Mouse (Mus musculus) liver, embryonic 14.5 days (tissue): ENCODE measurements around the gene Timm44. TPM values are rescaled to one million over a fixed set of nuclear protein-coding genes. Genes with fewer than 3 reads are reported as not detected.
A peak's percentile ranks its signal among the peaks of the same experiment; 100 is the strongest.

Experiments used
- ATAC-seq: fragments of 200-750 bp; cut with Nextera tagmentation; 2 replicates; pipeline ENCODE4 v1.8.0; 2017; ENCODE audit warnings: moderate number of reproducible peaks, mild to moderate bottlenecking, moderate library complexity; ENCODE audit not compliant: insufficient read depth
- DNase-seq, 3 experiments: peaks; one replicate each; pipeline ENCODE4 v3.0.0-alpha.2; 2012 to 2013; ENCODE audit warnings: low read depth in 3 of 3, low spot score in 3 of 3
- H3K27ac ChIP-seq: fragments of 300-500 bp; sonication (generic); 2 replicates; pipeline ENCODE4 v1.5.1; 2014; ENCODE audit warnings: moderate library complexity, mild to moderate bottlenecking, control low read depth, inconsistent platforms
- H3K27me3 ChIP-seq: fragments of 300-500 bp; sonication (generic); 2 replicates; pipeline ENCODE4 v1.6.1; 2014; ENCODE audit warnings: mild to moderate bottlenecking, low read length, moderate library complexity; ENCODE audit not compliant: control insufficient read depth, insufficient read depth
- H3K36me3 ChIP-seq: fragments of 300-500 bp; sonication (generic); replicated peaks from 2 replicates; pipeline ENCODE4 v1.6.1; 2014; ENCODE audit warnings: low read depth; ENCODE audit not compliant: control insufficient read depth, insufficient read depth
- H3K4me1 ChIP-seq, 2 experiments: fragments of 200-500 bp in 1 of 2; fragments of 300-500 bp in 1 of 2; sonication (generic) in 1 of 2; replicated peaks; 2 replicates each; pipeline ENCODE4 v1.6.1; 2012 to 2014; ENCODE audit warnings: antibody characterized with exemption in 1 of 2, inconsistent platforms in 1 of 2, low read length in 1 of 2; ENCODE audit not compliant: control insufficient read depth in 2 of 2, insufficient read depth in 2 of 2
- H3K4me2 ChIP-seq: fragments of 300-500 bp; sonication (generic); 2 replicates; pipeline ENCODE4 v1.6.1; 2014; ENCODE audit warnings: low read depth, mild to moderate bottlenecking, control low read depth, moderate library complexity
- H3K4me3 ChIP-seq, 2 experiments: fragments of 200-500 bp in 1 of 2; fragments of 300-500 bp in 1 of 2; sonication (generic) in 1 of 2; 2 replicates each; pipeline ENCODE4 v1.5.1; 2012 to 2014; ENCODE audit warnings: low read depth in 2 of 2, low read length in 2 of 2, mild to moderate bottlenecking in 2 of 2, control low read depth in 1 of 2, inconsistent platforms in 1 of 2, moderate library complexity in 1 of 2; ENCODE audit not compliant: insufficient read depth in 1 of 2
- H3K9ac ChIP-seq: fragments of 300-500 bp; sonication (generic); replicated peaks from 2 replicates; pipeline ENCODE4 v1.6.1; 2014; ENCODE audit warnings: mild to moderate bottlenecking, control low read depth, moderate library complexity
- H3K9me3 ChIP-seq: fragments of 300-500 bp; sonication (generic); 2 replicates; pipeline ENCODE4 v1.6.1; 2016; ENCODE audit warnings: low read length, mixed read lengths; ENCODE audit not compliant: control insufficient read depth
- CTCF ChIP-seq: IDR thresholded peaks from 2 replicates; pipeline ENCODE4 v1.5.1; 2016; ENCODE audit warnings: antibody characterized with exemption, low read depth, control low read depth
- EP300 ChIP-seq: IDR thresholded peaks from 2 replicates; pipeline ENCODE4 v1.6.1; 2016; ENCODE audit warnings: antibody characterized with exemption, low read depth
- WGBS: fragments of 180-500 bp; shearing (Covaris S2); extraction: QIAGEN DNeasy Blood & Tissue Kit; methylation state at CpG from one replicate; pipeline ENCODE4 v1.1.7; 2014; ENCODE audit not compliant: insufficient replicate concordance; 5-methylcytosine and 5-hydroxymethylcytosine counted together
- polyA plus RNA-seq, 2 experiments: library from polyadenylated mRNA; depleted of rRNA in 1 of 2; stranded (reverse) in 1 of 2; unstranded in 1 of 2; fragments of >200 nt; fragmentation: Nextera tagmentation in 1 of 2; extraction: Ambion mirVana in 1 of 2; gene quantifications; 2 replicates each; pipeline versions ENCODE4 v1.2.1 to v1.2.3; 2012 to 2014

Timm44 gene
- polyA plus RNA-seq, 2 experiments, result 38.5 to 41.3 TPM

- Histone ChIP-seq H3K27ac (no peak overlapping the region), H3K36me3 (peaks cover 49% of the 10 kb centered on the region)
Observed at GRCm38 (mm10) chr8:4267627-4268026, 8.1 kb downstream of the Timm44 start.

GRCm38 (mm10) chr8:4265160-4265914, 10.4 kb downstream of the Timm44 start:
- no peaks in the 10 kb centered on the region for H3K9me3 ChIP-seq
- no peak overlapping the region for H3K9ac ChIP-seq
- no peak for ATAC-seq
- H3K4me2 ChIP-seq, result no peak overlapping the region
- 80% methylated on average over 15 of the region's 15 CpGs for WGBS
- no peaks in the 10 kb centered on the region for H3K27me3 ChIP-seq
- H3K27ac ChIP-seq, result no peak overlapping the region
- no peaks in the 10 kb centered on the region for H3K4me1 ChIP-seq
- no peak for TF ChIP-seq EP300
- no peak for TF ChIP-seq CTCF
- no peak overlapping the region for H3K4me3 ChIP-seq
- no peak for DNase-seq
- peaks cover 50% of the 10 kb centered on the region for H3K36me3 ChIP-seq

More at GRCm38 (mm10) chr8:4267627-4268026, 8.1 kb downstream of the Timm44 start:
- Histone ChIP-seq H3K9ac (no peak overlapping the region), H3K27me3 (no peaks in the 10 kb centered on the region), H3K4me3 (no peak overlapping the region), H3K9me3 (no peaks in the 10 kb centered on the region), H3K4me1 (no peaks in the 10 kb centered on the region), H3K4me2 (no peak overlapping the region)
- no peak for DNase-seq
- peak; percentile 47; the same call in 1 of the 2 replicates for ATAC-seq
- TF ChIP-seq EP300 (no peak), CTCF (peak; percentile 68)
- WGBS, result 81% methylated on average over 15 of the region's 15 CpGs

- Histone ChIP-seq H3K9ac (no peak overlapping the region), H3K36me3 (peaks cover 49% of the 10 kb centered on the region), H3K27ac (no peak overlapping the region), H3K27me3 (no peaks in the 10 kb centered on the region), H3K4me2 (no peak overlapping the region), H3K4me1 (peaks cover 3 to 4% of the 10 kb centered on the region in 2 experiments), H3K9me3 (no peaks in the 10 kb centered on the region), H3K4me3 (no peak overlapping the region)
- WGBS, result 65% methylated on average over 8 of the region's 8 CpGs
- TF ChIP-seq CTCF (no peak), EP300 (no peak)
- ATAC-seq (no peak), DNase-seq (no peak)
Observed at GRCm38 (mm10) chr8:4263105-4263791, 12.5 kb downstream of the Timm44 start.

DNA sequence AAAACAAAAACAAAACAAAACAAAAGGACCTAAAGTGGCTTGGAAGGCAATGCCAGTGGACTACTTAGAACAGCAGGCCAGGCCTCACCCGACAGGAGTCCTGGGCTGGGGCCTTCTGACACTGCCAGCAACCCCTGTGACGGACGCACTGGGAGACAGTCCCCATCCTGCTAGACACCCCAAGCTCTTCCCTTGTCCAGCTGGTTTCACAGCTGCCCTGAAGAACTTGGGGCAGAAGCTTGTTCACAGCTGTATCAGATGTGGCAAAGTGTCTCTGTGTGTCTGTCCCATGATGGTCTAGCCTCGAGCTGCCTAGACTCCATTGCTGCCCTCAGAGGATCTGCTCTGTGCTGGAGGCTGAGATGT, 15.9 kb downstream of the Timm44 start:
- WGBS, result 84% methylated on average over 4 of the region's 4 CpGs
- Histone ChIP-seq H3K27ac (peak overlapping the region; percentile 50), H3K27me3 (no peaks in the 10 kb centered on the region), H3K9ac (no peak overlapping the region), H3K4me3 (no peak overlapping the region), H3K4me1 (peaks cover 3 to 4% of the 10 kb centered on the region in 2 experiments), H3K36me3 (peaks cover 21% of the 10 kb centered on the region), H3K4me2 (no peak overlapping the region; the same call in 1 of the 2 replicates), H3K9me3 (no peaks in the 10 kb centered on the region)
- ATAC-seq, result no peak
- no peak for DNase-seq
- TF ChIP-seq CTCF (no peak), EP300 (no peak)

- peak within 1 kb of the TSS; percentile 47 for H3K9ac ChIP-seq
- H3K9me3 ChIP-seq, result no peaks in the 10 kb centered on the region
- H3K27ac ChIP-seq, result peak within 1 kb of the TSS; percentile 50
- H3K36me3 ChIP-seq, result peaks cover 24% of the 10 kb centered on the region
- H3K4me3 ChIP-seq, result peak within 1 kb of the TSS; percentile 39 to 58
- ATAC-seq (peak; percentile 93), DNase-seq (peak; percentile 77 to 84 (median 83))
- H3K4me1 ChIP-seq, result peaks cover 3 to 4% of the 10 kb centered on the region in 2 experiments
- no peak for TF ChIP-seq CTCF
- no peak for TF ChIP-seq EP300
- H3K27me3 ChIP-seq, result no peaks in the 10 kb centered on the region
- WGBS, result 10% methylated on average over 31 of the region's 33 CpGs
- H3K4me2 ChIP-seq, result peak within 1 kb of the TSS; percentile 97
Observed at GRCm38 (mm10) chr8:4259125-4259804, 16.4 kb downstream of the Timm44 start, which contains the start of gene Ctxn1. Gene Ctxn1, minus strand, starts transcription at chr8:4259274.
